Mouse (Mus musculus): Measurements from ENCODE around the gene Tpk1.

The Tpk1 gene

DNA sequence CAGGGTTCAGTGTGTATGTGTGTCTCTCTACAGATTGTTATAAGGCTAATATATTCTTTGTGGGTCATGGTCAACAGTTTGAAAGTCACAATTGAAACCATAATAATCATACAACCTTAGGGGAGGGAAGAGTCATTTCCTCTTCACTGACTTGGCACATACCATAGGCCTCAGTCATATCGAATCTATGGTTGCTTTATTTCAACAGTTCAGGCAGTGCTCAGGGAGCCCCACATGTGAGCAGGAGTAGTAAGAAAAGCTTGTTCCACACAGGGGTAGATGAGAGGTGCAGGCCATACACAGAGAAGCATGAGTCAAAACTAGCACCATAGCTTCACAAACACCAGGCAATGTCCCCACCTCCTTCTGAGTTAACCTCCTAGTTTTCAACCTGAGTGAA lies 323.1 kb downstream of the Tpk1 start:
- DNase-seq: no peak

- no peak for DNase-seq
Measured at GRCm38 (mm10) chr6:43342386-43342785, 323.7 kb downstream of the Tpk1 start.

- DNase-seq: no peak
Measured at GRCm38 (mm10) chr6:43338804-43339203, 327.3 kb downstream of the Tpk1 start.

GRCm38 (mm10) chr6:43337491-43337961 lies 328.6 kb downstream of the Tpk1 start:
- peak; percentile 43 for DNase-seq

DNA sequence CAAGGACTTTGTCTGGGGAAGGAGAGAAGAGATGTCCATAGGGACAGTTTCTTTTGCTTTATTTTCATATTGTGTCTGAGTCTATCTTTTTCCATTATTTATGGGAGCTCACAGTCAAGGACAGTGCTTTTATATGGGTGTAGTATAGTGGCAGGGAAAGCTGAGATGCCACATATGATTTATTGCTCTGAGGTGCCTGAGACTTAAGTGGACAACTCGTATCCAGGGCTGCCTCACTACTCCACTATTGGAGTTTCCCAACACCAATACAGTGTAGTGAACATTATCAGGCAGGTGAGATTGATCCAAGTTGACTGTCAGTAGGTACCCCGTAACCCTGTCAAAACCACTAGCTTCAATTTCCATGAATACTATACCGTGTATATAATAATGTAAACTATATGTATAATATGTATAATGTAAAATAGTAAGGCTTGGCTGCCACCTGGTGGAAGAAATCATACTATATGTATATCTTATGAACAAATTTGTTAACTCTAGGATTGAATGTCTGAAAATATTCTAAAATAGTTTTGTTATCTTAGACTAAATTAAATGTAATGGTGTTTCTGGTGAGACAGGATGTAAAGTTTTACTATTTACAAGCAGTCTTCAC lies 330.4 kb downstream of the Tpk1 start:
- DNase-seq: no peak

GRCm38 (mm10) chr6:43333479-43333878 lies 332.6 kb downstream of the Tpk1 start:
- DNase-seq: no peak

- no peak for DNase-seq
Measured at GRCm38 (mm10) chr6:43312961-43313656, 353.0 kb downstream of the Tpk1 start.

- no peak for DNase-seq
Measured at GRCm38 (mm10) chr6:43312546-43312945, 353.5 kb downstream of the Tpk1 start.

GRCm38 (mm10) chr6:43310071-43310470 lies 356.0 kb downstream of the Tpk1 start:
- DNase-seq: peak; percentile 58

GRCm38 (mm10) chr6:43309454-43309853 lies 356.6 kb downstream of the Tpk1 start, which contains the start of gene Nobox:
Nobox (minus strand) TSS chr6:43309554.
- DNase-seq: no peak

DNA sequence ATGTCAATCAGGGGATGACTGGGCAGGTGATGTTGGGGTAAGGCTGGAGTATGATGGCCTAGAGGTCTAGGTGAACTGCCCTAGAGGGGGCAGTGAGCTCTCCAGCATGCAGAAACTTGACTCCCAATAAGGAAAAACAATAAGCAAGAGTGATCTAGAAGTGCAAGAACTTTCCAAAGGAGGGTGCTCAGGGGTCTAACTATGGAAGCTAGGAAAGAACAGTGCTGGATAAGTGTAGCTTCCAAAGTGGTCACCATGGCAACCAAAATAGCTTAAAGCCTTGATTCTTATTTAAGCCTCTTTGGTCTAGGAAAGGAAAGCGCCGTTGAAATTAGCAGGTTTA lies 368.6 kb downstream of the Tpk1 start:
- DNase-seq: no peak

GRCm38 (mm10) chr6:43296798-43297507 lies 369.1 kb downstream of the Tpk1 start:
- no peak for DNase-seq

GRCm38 (mm10) chr6:43295908-43296307 lies 370.2 kb downstream of the Tpk1 start:
- DNase-seq: peak; percentile 19
